Mouse (Mus musculus): ENCODE results near the gene Fjx1. TPM values are rescaled to one million over a fixed set of nuclear protein-coding genes. Genes with fewer than 3 reads are reported as not detected.

Gene Fjx1
- total RNA-seq, 2 experiments from 2014 or later, result 1.4 to 2.3 TPM

Other genes with a start within 250 kb of the Fjx1 start
- 10 to 100 TPM; 15.7 to 19.8 TPM for gene Trim44, start 44.7 kb downstream of the Fjx1 start, total RNA-seq (2021)
- gene Pamr1, start 97.5 kb upstream of the Fjx1 start, total RNA-seq (2021), result 10 to 100 TPM; 11.0 to 14.2 TPM
- under 1 TPM; 0.31 to 0.40 TPM for gene Slc1a2, start 206.2 kb upstream of the Fjx1 start, total RNA-seq (2021)